Mouse (Mus musculus) stomach, postnatal 0 days (tissue): ENCODE results near the gene C9. TPM values are rescaled to one million over a fixed set of nuclear protein-coding genes. Genes with fewer than 3 reads are reported as not detected.

Source experiments
- ATAC-seq: fragments of 200-750 bp; cut with Nextera tagmentation; 2 replicates; pipeline ENCODE4 v1.8.0; 2017; ENCODE audit not compliant: low FRiP score, low TSS enrichment
- DNase-seq: peaks from one replicate; pipeline ENCODE4 v3.0.0-alpha.2; 2016; ENCODE audit warnings: low spot score
- H3K27ac ChIP-seq: fragments of 300-500 bp; sonication (generic); replicated peaks from 2 replicates; pipeline ENCODE4 v1.5.1; 2014; ENCODE audit warnings: mild to moderate bottlenecking, control low read depth
- H3K27me3 ChIP-seq: fragments of 300-500 bp; sonication (generic); 2 replicates; pipeline ENCODE4 v1.6.1; 2014; ENCODE audit warnings: low read length; ENCODE audit not compliant: control insufficient read depth, insufficient read depth
- H3K36me3 ChIP-seq: fragments of 300-500 bp; sonication (generic); 2 replicates; pipeline ENCODE4 v1.6.1; 2014; ENCODE audit warnings: low read length, mixed read lengths; ENCODE audit not compliant: control insufficient read depth, insufficient read depth
- H3K4me1 ChIP-seq: fragments of 300-500 bp; sonication (generic); replicated peaks from 2 replicates; pipeline ENCODE4 v1.6.1; 2014; ENCODE audit warnings: antibody characterized with exemption; ENCODE audit not compliant: control insufficient read depth, insufficient read depth
- H3K4me2 ChIP-seq: fragments of 300-500 bp; sonication (generic); replicated peaks from 2 replicates; pipeline ENCODE4 v1.6.1; 2014; ENCODE audit warnings: low read depth, mild to moderate bottlenecking, control low read depth, moderate library complexity
- H3K4me3 ChIP-seq: fragments of 300-500 bp; sonication (generic); 2 replicates; pipeline ENCODE4 v1.5.1; 2014; ENCODE audit warnings: low read depth, low read length, control low read depth
- H3K9ac ChIP-seq: fragments of 300-500 bp; sonication (generic); 2 replicates; pipeline ENCODE4 v1.6.1; 2014; ENCODE audit warnings: mild to moderate bottlenecking, low read length, control low read depth, mixed read lengths
- H3K9me3 ChIP-seq: fragments of 300-500 bp; sonication (generic); 2 replicates; pipeline ENCODE4 v1.6.1; 2016; ENCODE audit warnings: low read length; ENCODE audit not compliant: control insufficient read depth
- CTCF ChIP-seq: IDR thresholded peaks from 2 replicates; pipeline ENCODE4 v1.5.1; 2016; ENCODE audit warnings: antibody characterized with exemption, low read depth, mild to moderate bottlenecking, moderate library complexity
- EP300 ChIP-seq: optimal IDR thresholded peaks from 2 replicates; pipeline ENCODE3; 2016; ENCODE audit warnings: antibody characterized with exemption
- WGBS: fragments of 180-500 bp; shearing (Covaris S2); extraction: QIAGEN DNeasy Blood & Tissue Kit; methylation state at CpG from one replicate; pipeline ENCODE4 v1.1.7; 2014; 5-methylcytosine and 5-hydroxymethylcytosine counted together
- polyA plus RNA-seq: library from polyadenylated mRNA; unstranded; fragments of >200 nt; fragmentation: Nextera tagmentation; extraction: Ambion mirVana; gene quantifications from 2 replicates; pipeline ENCODE4 v1.2.1, GENCODE M21; 2015

C9 gene
- polyA plus RNA-seq = not detected in 2 replicates

GRCm38 (mm10) chr15:6445135-6445534 is at the start of gene C9:
Gene C9, plus strand, starts transcription at chr15:6445327.
- DNase-seq = no peak
- Histone ChIP-seq H3K4me1 (no peaks in the 10 kb centered on the region), H3K27ac (no peak within 1 kb of the TSS), H3K4me3 (no peak within 1 kb of the TSS), H3K9ac (no peak within 1 kb of the TSS), H3K27me3 (no peaks in the 10 kb centered on the region), H3K9me3 (no peaks in the 10 kb centered on the region), H3K36me3 (no peaks in the 10 kb centered on the region), H3K4me2 (no peak within 1 kb of the TSS)
- TF ChIP-seq EP300 (no peak), CTCF (no peak)
- no peak for ATAC-seq
- 59% methylated on average over 2 of the region's 2 CpGs for WGBS

DNA sequence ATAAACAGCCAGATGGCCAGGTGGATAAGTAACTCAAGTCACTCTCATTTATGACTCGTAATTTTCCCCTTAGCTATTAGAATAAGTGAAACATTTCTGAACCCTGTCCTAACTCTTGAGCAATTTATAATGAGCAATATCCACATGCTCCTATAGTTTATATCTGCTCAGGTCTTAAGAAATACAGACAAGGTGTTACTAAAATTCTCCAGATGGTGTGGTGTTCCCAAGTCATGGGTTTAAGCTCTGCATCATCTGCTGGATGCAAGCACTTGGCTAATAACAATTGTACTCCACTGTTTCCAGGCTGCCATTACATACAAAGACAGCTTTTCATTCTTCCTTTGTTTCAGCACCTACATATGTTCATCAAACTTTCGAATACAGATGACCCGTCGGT is 46.9 kb upstream of the C9 start:
- H3K9me3 ChIP-seq = no peaks in the 10 kb centered on the region
- 92% methylated on average over 4 of the region's 4 CpGs for WGBS
- H3K27ac ChIP-seq = no peak overlapping the region
- no peaks in the 10 kb centered on the region for H3K4me1 ChIP-seq
- no peaks in the 10 kb centered on the region for H3K27me3 ChIP-seq
- no peaks in the 10 kb centered on the region for H3K36me3 ChIP-seq
- no peak for DNase-seq
- H3K4me2 ChIP-seq = no peak overlapping the region
- TF ChIP-seq EP300 (no peak), CTCF (no peak)
- H3K4me3 ChIP-seq = no peak overlapping the region
- no peak overlapping the region for H3K9ac ChIP-seq
- ATAC-seq = no peak

GRCm38 (mm10) chr15:6398881-6399280 is 46.2 kb upstream of the C9 start:
- Histone ChIP-seq H3K9me3 (no peaks in the 10 kb centered on the region), H3K4me3 (no peak overlapping the region), H3K9ac (no peak overlapping the region), H3K4me2 (no peak overlapping the region), H3K4me1 (no peaks in the 10 kb centered on the region), H3K36me3 (no peaks in the 10 kb centered on the region), H3K27ac (no peak overlapping the region), H3K27me3 (no peaks in the 10 kb centered on the region)
- TF ChIP-seq CTCF (no peak), EP300 (no peak)
- 72% methylated on average over 6 of the region's 6 CpGs for WGBS
- ATAC-seq (no peak), DNase-seq (no peak)

DNA sequence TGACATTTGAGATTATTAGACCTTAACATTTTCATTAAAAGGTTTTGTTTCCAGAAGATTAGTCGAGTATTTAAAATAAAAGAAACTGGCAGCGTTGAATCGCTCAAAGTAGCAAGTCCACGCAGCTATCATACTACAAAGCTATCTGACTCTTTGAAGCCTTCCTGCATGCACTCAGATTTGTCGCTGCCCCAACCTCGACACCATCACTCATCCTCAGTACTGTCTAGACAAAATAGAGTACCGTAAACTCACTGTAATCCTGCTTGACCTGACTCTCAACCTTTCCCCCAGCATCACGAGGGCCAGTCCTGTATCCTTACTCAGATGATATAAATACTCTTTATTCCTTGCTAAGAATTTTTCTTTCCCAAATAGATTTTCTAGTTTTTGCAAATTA is 45.0 kb upstream of the C9 start:
- 47% methylated on average over 8 of the region's 8 CpGs for WGBS

DNA sequence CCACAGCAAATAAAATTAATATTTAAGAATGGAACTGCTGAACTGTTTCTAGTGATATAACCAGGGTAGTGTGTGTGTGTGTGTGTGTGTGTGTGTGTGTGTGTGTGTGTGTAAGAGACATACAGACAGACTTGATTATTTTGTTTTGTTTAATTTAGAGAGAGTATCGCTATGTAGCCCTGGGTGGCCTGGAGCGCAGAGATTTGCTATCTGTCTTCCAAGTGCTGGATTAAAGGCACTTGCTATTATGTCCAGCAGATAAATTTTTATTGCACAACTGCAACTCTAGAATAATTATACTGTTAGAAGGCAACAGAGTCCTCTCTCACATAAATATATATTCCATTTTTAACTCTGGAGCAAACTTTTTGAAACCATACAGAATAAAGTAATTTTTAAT is 42.7 kb upstream of the C9 start:
- H3K4me2 ChIP-seq = no peak overlapping the region
- no peak overlapping the region for H3K9ac ChIP-seq
- TF ChIP-seq CTCF = no peak
- no peak for TF ChIP-seq EP300
- no peaks in the 10 kb centered on the region for H3K27me3 ChIP-seq
- no peaks in the 10 kb centered on the region for H3K9me3 ChIP-seq
- DNase-seq (no peak), ATAC-seq (no peak)
- H3K27ac ChIP-seq = no peak overlapping the region
- H3K4me3 ChIP-seq = no peak overlapping the region
- WGBS = 51% methylated on average over 2 of the region's 2 CpGs
- H3K36me3 ChIP-seq = no peaks in the 10 kb centered on the region
- H3K4me1 ChIP-seq = no peaks in the 10 kb centered on the region

More for the DNA sequence above, 45.0 kb upstream of the C9 start:
- Histone ChIP-seq H3K4me1 (no peaks in the 10 kb centered on the region), H3K9me3 (no peaks in the 10 kb centered on the region), H3K4me3 (no peak overlapping the region), H3K4me2 (no peak overlapping the region), H3K9ac (no peak overlapping the region), H3K36me3 (no peaks in the 10 kb centered on the region), H3K27ac (no peak overlapping the region), H3K27me3 (no peaks in the 10 kb centered on the region)
- no peak for DNase-seq
- ATAC-seq = no peak
- TF ChIP-seq CTCF (no peak), EP300 (no peak)

DNA sequence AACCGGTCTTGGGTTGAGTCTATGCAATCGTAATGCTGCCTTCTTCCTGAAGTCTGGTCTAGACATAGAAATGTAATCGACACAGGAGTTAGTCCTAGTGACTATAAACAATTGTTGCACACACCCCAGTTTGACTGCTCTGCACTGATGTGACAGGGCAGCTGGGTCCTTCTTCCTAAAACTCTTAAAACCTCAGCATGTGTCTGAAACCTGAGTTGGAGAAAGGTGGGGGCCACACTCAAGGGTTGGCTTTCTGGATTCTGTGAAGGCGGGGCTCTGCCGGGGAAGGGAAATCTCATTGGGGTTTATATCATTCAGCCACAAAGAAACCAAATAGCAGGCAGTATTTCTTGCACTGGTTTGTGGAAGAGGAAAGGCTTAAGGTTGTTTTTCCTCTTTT is 41.0 kb upstream of the C9 start:
- H3K36me3 ChIP-seq = no peaks in the 10 kb centered on the region
- TF ChIP-seq EP300 = no peak
- TF ChIP-seq CTCF = no peak
- no peaks in the 10 kb centered on the region for H3K27me3 ChIP-seq
- no peak overlapping the region for H3K4me2 ChIP-seq
- ATAC-seq (no peak), DNase-seq (no peak)
- H3K27ac ChIP-seq = no peak overlapping the region
- WGBS = 71% methylated on average over 5 of the region's 5 CpGs
- no peaks in the 10 kb centered on the region for H3K4me1 ChIP-seq
- no peak overlapping the region for H3K9ac ChIP-seq
- H3K9me3 ChIP-seq = no peaks in the 10 kb centered on the region
- no peak overlapping the region for H3K4me3 ChIP-seq
